Mouse (Mus musculus) cerebellum, adult 2 months (tissue): Measurements from ENCODE around the gene Mlxipl. TPM values are rescaled to one million over a fixed set of nuclear protein-coding genes. Genes with fewer than 3 reads are reported as not detected.

Source experiments
- DNase-seq, 2 experiments: peaks; one replicate each; pipeline ENCODE4 v3.0.0; 2021
- H3K27ac ChIP-seq: fragments of 200-500 bp; 2 replicates; pipeline ENCODE4 v1.5.1; 2012; ENCODE audit warnings: low read length, control low read depth, inconsistent platforms; ENCODE audit not compliant: insufficient read depth
- H3K27me3 ChIP-seq: fragments of 200-500 bp; 2 replicates; pipeline ENCODE4 v1.6.1; 2012; ENCODE audit warnings: inconsistent platforms, mild to moderate bottlenecking, low read length, moderate library complexity; ENCODE audit not compliant: control insufficient read depth, insufficient read depth
- H3K4me1 ChIP-seq: fragments of 200-500 bp; 2 replicates; pipeline ENCODE4 v1.6.1; 2011; ENCODE audit warnings: low read length; ENCODE audit not compliant: control insufficient read depth, insufficient read depth
- H3K4me3 ChIP-seq: fragments of 200-500 bp; replicated peaks from 2 replicates; pipeline ENCODE3; 2011; ENCODE audit warnings: mild to moderate bottlenecking, low read depth, low read length, control low read depth; ENCODE audit not compliant: insufficient read depth
- CTCF ChIP-seq: fragments of 200-500 bp; IDR thresholded peaks from 2 replicates; pipeline ENCODE4 v1.5.1; 2011; ENCODE audit warnings: low read depth, mild to moderate bottlenecking, control low read depth, low read length, moderate library complexity, borderline replicate concordance; ENCODE audit not compliant: insufficient read depth
- POLR2A ChIP-seq: fragments of 200-500 bp; IDR thresholded peaks from 2 replicates; pipeline ENCODE4 v1.6.1; 2011; ENCODE audit warnings: low read length, control low read depth, borderline replicate concordance; ENCODE audit not compliant: insufficient read depth
- WGBS: fragments of 180-500 bp; shearing (Covaris S2); methylation state at CpG from one replicate; pipeline ENCODE4 v1.1.7; 2018; 5-methylcytosine and 5-hydroxymethylcytosine counted together
- polyA plus RNA-seq: library from polyadenylated mRNA; depleted of rRNA; stranded (reverse); fragments of >200 nt; gene quantifications from 2 replicates; pipeline ENCODE4 v1.2.3, GENCODE M21; 2012

Gene Mlxipl
- polyA plus RNA-seq, 1 experiment: 2.0 TPM

GRCm38 (mm10) chr5:135169479-135169878 is 79.8 kb downstream of the Mlxipl start:
- Histone ChIP-seq H3K27ac (0 out of 2 replicates have a peak overlapping the region, but pooled peaks have one; percentile 42), H3K4me3 (peak overlapping the region; percentile 69), H3K4me1 (peaks cover 5% of the 10 kb centered on the region; the same call in 1 of the 2 replicates), H3K27me3 (no peaks in the 10 kb centered on the region)
- no peak for DNase-seq
- WGBS: 69% methylated on average over 5 of the region's 5 CpGs
- TF ChIP-seq CTCF (no peak), POLR2A (no peak)

- H3K4me1 ChIP-seq: peaks cover 9% of the 10 kb centered on the region; the same call in 1 of the 2 replicates
- no peaks in the 10 kb centered on the region for H3K27me3 ChIP-seq
- DNase-seq: no peak
- no peak overlapping the region for H3K27ac ChIP-seq
- whole genome bisulfite sequencing: 91% methylated on average over 6 of the region's 6 CpGs
- no peak for TF ChIP-seq CTCF
- TF ChIP-seq POLR2A: no peak
- H3K4me3 ChIP-seq: no peak overlapping the region
Observed at GRCm38 (mm10) chr5:135171688-135172220, 82.1 kb downstream of the Mlxipl start.

- DNase-seq: no peak
- H3K4me3 ChIP-seq: no peak overlapping the region
- peaks cover 16% of the 10 kb centered on the region for H3K4me1 ChIP-seq
- TF ChIP-seq POLR2A: no peak
- no peak for TF ChIP-seq CTCF
- H3K27ac ChIP-seq: no peak overlapping the region
- no peaks in the 10 kb centered on the region for H3K27me3 ChIP-seq
- 89% methylated on average over 5 of the region's 5 CpGs for WGBS
Observed at GRCm38 (mm10) chr5:135172986-135173385, 83.3 kb downstream of the Mlxipl start.

GRCm38 (mm10) chr5:135175086-135175485 is 85.4 kb downstream of the Mlxipl start:
- no peak for TF ChIP-seq POLR2A
- no peak for TF ChIP-seq CTCF
- Histone ChIP-seq H3K4me1 (peaks cover 32% of the 10 kb centered on the region), H3K4me3 (no peak overlapping the region), H3K27me3 (no peaks in the 10 kb centered on the region), H3K27ac (no peak overlapping the region)
- DNase-seq: no peak

GRCm38 (mm10) chr5:135178523-135178922 is 88.8 kb downstream of the Mlxipl start:
- no peak for DNase-seq
- H3K4me3 ChIP-seq: no peak overlapping the region
- no peak for TF ChIP-seq POLR2A
- TF ChIP-seq CTCF: no peak
- WGBS: 34% methylated on average over 3 of the region's 3 CpGs
- peaks cover 54% of the 10 kb centered on the region for H3K4me1 ChIP-seq
- no peaks in the 10 kb centered on the region for H3K27me3 ChIP-seq
- peak overlapping the region; percentile 97 for H3K27ac ChIP-seq

- TF ChIP-seq POLR2A (0 out of 2 replicates have a peak, but pooled peaks have one; percentile 29), CTCF (no peak)
- DNase-seq: peak; percentile 94 to 98
- H3K27ac ChIP-seq: peak overlapping the region; percentile 97
- WGBS: 8% methylated on average over 4 of the region's 4 CpGs
- H3K4me1 ChIP-seq: peaks cover 55% of the 10 kb centered on the region
- no peaks in the 10 kb centered on the region for H3K27me3 ChIP-seq
- H3K4me3 ChIP-seq: peak overlapping the region; percentile 20
Observed at GRCm38 (mm10) chr5:135178996-135179395, 89.3 kb downstream of the Mlxipl start.

GRCm38 (mm10) chr5:135179616-135180015 is 89.9 kb downstream of the Mlxipl start:
- Histone ChIP-seq H3K27ac (peak overlapping the region; percentile 95), H3K27me3 (no peaks in the 10 kb centered on the region), H3K4me1 (peaks cover 55% of the 10 kb centered on the region), H3K4me3 (no peak overlapping the region)
- DNase-seq: peak; percentile 66 to 71
- TF ChIP-seq CTCF (no peak), POLR2A (no peak)
- 58% methylated on average over 7 of the region's 7 CpGs for WGBS

GRCm38 (mm10) chr5:135180796-135181195 is 91.1 kb downstream of the Mlxipl start:
- 94% methylated on average over 14 of the region's 14 CpGs for WGBS
- peaks cover 55% of the 10 kb centered on the region for H3K4me1 ChIP-seq
- H3K27ac ChIP-seq: peak overlapping the region; percentile 95
- no peaks in the 10 kb centered on the region for H3K27me3 ChIP-seq
- TF ChIP-seq CTCF (no peak), POLR2A (no peak)
- H3K4me3 ChIP-seq: no peak overlapping the region
- no peak for DNase-seq

- Histone ChIP-seq H3K27ac (0 out of 2 replicates have a peak overlapping the region, but pooled peaks have one; percentile 28), H3K4me1 (peaks cover 51% of the 10 kb centered on the region), H3K4me3 (no peak overlapping the region), H3K27me3 (no peaks in the 10 kb centered on the region)
- 65% methylated on average over 6 of the region's 6 CpGs for WGBS
- no peak for DNase-seq
- TF ChIP-seq POLR2A: no peak
- no peak for TF ChIP-seq CTCF
Observed at GRCm38 (mm10) chr5:135181776-135182175, 92.1 kb downstream of the Mlxipl start.
